In the genomic region with DNA sequence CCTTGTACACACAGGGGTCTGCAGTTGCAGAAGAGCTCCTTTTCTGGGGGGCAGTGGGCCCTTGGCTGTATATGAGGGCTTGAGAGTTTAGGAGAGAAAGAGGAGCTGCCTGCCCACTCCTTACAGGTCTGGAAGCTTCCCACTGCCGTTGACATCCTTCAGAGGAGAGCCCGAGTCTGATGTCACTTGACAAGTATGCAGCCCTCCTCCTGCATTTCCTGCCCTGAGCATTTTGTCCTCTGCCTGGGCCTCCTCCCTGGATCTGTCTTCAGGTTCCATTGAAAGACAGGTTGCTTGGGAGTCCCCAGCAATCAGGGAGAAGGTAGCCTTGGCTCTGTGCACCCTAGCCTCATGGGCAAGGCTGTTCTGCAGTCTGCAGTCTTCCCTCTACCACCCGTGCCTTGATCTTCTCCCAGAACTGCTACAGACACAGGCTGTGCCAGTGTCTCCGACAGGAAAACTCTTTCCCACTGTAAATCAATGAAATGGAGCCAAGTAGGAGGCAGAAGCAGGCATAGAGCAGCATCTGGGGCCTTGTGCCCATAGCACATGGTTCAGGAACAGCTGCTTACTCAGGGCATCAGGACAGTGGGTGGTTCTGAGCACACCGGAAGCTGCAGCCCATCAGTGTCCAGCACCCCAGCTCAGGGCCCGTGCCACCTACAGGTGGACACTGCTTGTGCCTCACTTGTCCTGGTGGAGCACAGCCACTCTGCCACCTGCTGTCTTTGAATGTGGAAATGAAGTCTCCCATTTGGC, we compare ENCODE assay signal across 12 mouse cellular contexts.
DNase-seq lines count a peak whose midpoint lies in the region; ATAC-seq and TF ChIP-seq lines count a peak whose summit lies in the region.
"Had no signal": no experiment of that assay in that cellular context is flagged by ENCODE, and none has a peak within 500 bp of the region (broad histone marks: within the 10 kb centered on the region; RNA-seq: fewer than 3 reads in every experiment).

No protein-coding gene starts in this region.

- no peak overlapping the region for H3K9ac ChIP-seq in liver, adult 2 months (ENCODE audit: low read depth, low read length)
- peak overlapping the region; percentile 42; the same call in 1 of the 2 replicates for H3K9ac ChIP-seq in stomach, embryonic 16.5 days (ENCODE audit: low read length)
- H3K9ac ChIP-seq: limb, embryonic 13.5 days had no signal

- no peak for DNase-seq in heart, embryonic 10.5 days (ENCODE audit: low spot score)
- no peak for DNase-seq in heart, postnatal 10 days
- no peak for DNase-seq in liver, adult 2 months (ENCODE audit: extremely low read depth, low read depth, low spot score)
- no peak for DNase-seq in liver
- peak; percentile 53 for DNase-seq in R1 (ENCODE audit: low read depth, low spot score)
- DNase-seq in MN1 (ENCODE audit: low spot score) = no peak
- DNase-seq in thymus, postnatal 4 days = no peak
- DNase-seq: embryo, embryonic 11 days; right cerebral cortex, postnatal 25 days had no signal

- ATAC-seq in stomach, embryonic 16.5 days (ENCODE audit: insufficient read depth, low FRiP score) = no peak
- ATAC-seq: forebrain, embryonic 14.5 days had no signal

- H3K4me2 ChIP-seq in stomach, embryonic 16.5 days (ENCODE audit: low read depth, low read length) = no peak overlapping the region
- H3K4me2 ChIP-seq: limb, embryonic 13.5 days had no signal

- peaks cover 36% of the 10 kb centered on the region for H3K4me1 ChIP-seq in heart, embryonic 10.5 days
- H3K4me1 ChIP-seq in liver, adult 2 months (ENCODE audit: control insufficient read depth, insufficient read depth, low read length) = peaks cover 18% of the 10 kb centered on the region
- peaks cover 16% of the 10 kb centered on the region; the same call in 1 of the 2 replicates for H3K4me1 ChIP-seq in stomach, embryonic 16.5 days (ENCODE audit: control insufficient read depth, insufficient read depth, low read length)

- H3K9me3 ChIP-seq in heart, embryonic 10.5 days = no peaks in the 10 kb centered on the region
- H3K9me3 ChIP-seq in stomach, embryonic 16.5 days (replicated peaks; ENCODE audit: control insufficient read depth, low read length) = no peaks in the 10 kb centered on the region
- H3K9me3 ChIP-seq: limb, embryonic 13.5 days had no signal

- 0 out of 2 replicates have a peak, but pooled peaks have one; percentile 8 for TF ChIP-seq CTCF in liver, adult 2 months (IDR thresholded peaks at IDR 0.05; ENCODE audit: low read depth, low read length)

- no peak overlapping the region for H3K4me3 ChIP-seq in heart, embryonic 10.5 days
- no peak overlapping the region for H3K4me3 ChIP-seq in liver, adult 2 months (ENCODE audit: insufficient read depth, low read depth, low read length)
- no peak overlapping the region for H3K4me3 ChIP-seq in stomach, embryonic 16.5 days (replicated peaks; ENCODE audit: low read length)
- H3K4me3 ChIP-seq: limb, embryonic 13.5 days had no signal

- intact Hi-C loops in heart, postnatal 10 days (cut with DNase I) = loop anchor here (10.0 kb wide), 1 partner anchor 259 kb away; no protein-coding TSS in a partner anchor

- H3K79me2 ChIP-seq in liver, adult 2 months (ENCODE audit: control insufficient read depth, insufficient read depth, low read length) = peaks cover 12% of the 10 kb centered on the region; the same call in 1 of the 2 replicates

- WGBS in heart, embryonic 10.5 days = 57% methylated on average over 6 of the region's 6 CpGs
- WGBS in liver, adult 2 months = 70% methylated on average over 6 of the region's 6 CpGs
- WGBS in stomach, embryonic 16.5 days = 59% methylated on average over 6 of the region's 6 CpGs

- H3K27ac ChIP-seq in heart, embryonic 10.5 days = peak overlapping the region; percentile 67
- H3K27ac ChIP-seq in liver, adult 2 months (replicated peaks; ENCODE audit: insufficient read depth, low read depth, low read length) = no peak overlapping the region
- H3K27ac ChIP-seq in stomach, embryonic 16.5 days (ENCODE audit: low read length) = no peak overlapping the region
- H3K27ac ChIP-seq: limb, embryonic 13.5 days had no signal

- peaks cover 7% of the 10 kb centered on the region for H3K36me3 ChIP-seq in heart, embryonic 10.5 days
- H3K36me3 ChIP-seq in liver, adult 2 months (ENCODE audit: control insufficient read depth, insufficient read depth, low read length) = peaks cover 9% of the 10 kb centered on the region; the same call in 1 of the 2 replicates
- H3K36me3 ChIP-seq in stomach, embryonic 16.5 days (ENCODE audit: control insufficient read depth, insufficient read depth, low read length) = no peaks in the 10 kb centered on the region

- no peaks in the 10 kb centered on the region for H3K27me3 ChIP-seq in heart, embryonic 10.5 days (ENCODE audit: insufficient read depth, poor library complexity, severe bottlenecking)
- no peaks in the 10 kb centered on the region for H3K27me3 ChIP-seq in liver, adult 2 months (ENCODE audit: control insufficient read depth, insufficient read depth, low read length)
- no peaks in the 10 kb centered on the region for H3K27me3 ChIP-seq in stomach, embryonic 16.5 days (ENCODE audit: control insufficient read depth, insufficient read depth, low read length)

- TF ChIP-seq POLR2A in liver, adult 2 months (IDR thresholded peaks at IDR 0.05; ENCODE audit: extremely low read depth, insufficient read depth, low read length) = no peak
